Mouse (Mus musculus) kidney, adult 11 months (tissue): ENCODE measurements around the gene Srsf4.
A peak's percentile ranks its signal among the peaks of the same experiment; 100 is the strongest.

ENCODE experiments used
- DNase-seq: peaks from one replicate; pipeline ENCODE4 v3.0.0; 2022

The Srsf4 gene

DNA sequence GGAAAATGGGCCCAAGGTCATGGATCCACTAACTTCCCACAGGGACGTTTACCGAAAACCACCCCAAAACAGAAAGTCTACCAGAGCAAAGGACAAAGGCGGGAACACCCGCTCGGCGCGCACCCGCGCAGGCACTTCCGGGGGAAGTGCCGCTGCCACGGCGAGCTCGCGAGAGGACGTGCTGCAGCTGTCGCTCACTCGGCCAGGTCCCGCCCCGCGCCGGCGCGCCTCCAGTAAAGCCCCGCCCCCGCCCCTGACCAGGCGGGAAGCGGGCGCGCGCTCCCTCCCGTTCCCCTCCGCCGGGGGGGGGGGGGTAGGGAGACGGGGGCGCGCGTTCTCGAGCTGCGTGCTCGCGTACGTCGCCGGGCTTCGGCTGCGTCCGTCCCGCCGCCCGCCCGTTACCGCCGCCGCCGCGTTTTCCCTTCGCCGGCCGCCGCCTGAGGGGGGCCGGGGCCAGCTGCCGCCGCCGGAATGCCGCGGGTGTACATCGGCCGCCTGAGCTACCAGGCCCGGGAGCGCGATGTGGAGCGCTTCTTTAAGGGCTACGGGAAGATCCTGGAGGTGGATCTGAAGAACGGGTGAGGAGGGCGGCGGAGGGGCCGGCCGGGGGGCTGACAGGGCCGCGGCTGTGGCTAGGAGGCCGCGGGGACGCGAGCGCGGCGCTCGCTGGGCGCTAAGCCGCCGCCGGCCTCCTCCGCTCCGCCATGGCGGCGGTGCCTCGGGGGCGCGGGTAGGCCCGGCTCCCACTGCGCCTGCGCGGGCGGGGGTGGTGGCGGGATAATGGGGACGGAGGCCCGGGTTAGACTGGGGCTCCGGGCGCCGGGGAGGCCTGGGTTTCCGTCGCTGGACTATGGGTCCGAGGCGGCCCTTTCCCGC, at the start of gene Srsf4:
Srsf4 (plus strand) TSS at position 325 of the 876 bp plus-strand sequence.
- peak; percentile 92 for DNase-seq

DNA sequence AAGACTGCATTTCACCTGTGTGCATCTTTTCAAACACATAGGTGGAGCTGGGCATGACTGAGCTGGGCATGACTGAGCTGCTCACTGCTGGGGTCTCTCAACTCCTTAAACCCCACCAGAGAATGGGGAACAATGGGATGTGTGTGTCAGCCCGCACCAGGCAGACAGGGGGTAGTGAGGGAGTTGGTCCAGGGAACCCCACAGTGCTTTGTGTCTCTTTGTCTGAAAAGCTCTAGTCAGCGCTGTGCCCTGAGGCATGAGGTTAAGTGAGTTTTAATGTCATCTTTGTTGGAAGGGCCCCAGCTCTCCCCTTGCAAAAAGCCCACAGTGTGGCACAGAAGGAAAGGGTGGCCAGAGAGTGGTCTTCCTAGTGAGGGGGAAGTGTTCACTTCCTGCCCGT, 48.5 kb upstream of the Srsf4 start:
- no peak for DNase-seq

DNA sequence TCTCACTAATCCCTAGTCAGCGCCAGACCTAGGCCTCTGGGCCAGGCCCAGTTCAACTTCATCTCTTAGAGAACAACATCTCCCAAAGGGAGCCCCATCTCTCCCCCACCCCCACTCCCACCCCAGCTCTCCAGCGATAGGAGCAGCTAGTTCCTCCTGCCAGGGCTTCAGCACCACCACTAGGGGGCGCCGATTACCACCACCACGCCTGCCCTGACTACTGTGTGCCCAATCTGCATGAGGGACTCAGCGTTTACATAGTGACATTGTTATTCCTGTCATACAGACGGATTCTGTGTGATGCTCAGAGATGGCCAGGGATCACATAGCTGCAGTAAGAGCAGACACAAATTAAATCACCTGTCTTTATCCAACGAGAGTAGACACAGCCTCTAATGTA, 47.6 kb upstream of the Srsf4 start:
- DNase-seq, result no peak

- DNase-seq, result peak; percentile 41
These were observed 46.5 kb upstream of the Srsf4 start for GRCm38 (mm10) chr4:131826905-131827304.

DNA sequence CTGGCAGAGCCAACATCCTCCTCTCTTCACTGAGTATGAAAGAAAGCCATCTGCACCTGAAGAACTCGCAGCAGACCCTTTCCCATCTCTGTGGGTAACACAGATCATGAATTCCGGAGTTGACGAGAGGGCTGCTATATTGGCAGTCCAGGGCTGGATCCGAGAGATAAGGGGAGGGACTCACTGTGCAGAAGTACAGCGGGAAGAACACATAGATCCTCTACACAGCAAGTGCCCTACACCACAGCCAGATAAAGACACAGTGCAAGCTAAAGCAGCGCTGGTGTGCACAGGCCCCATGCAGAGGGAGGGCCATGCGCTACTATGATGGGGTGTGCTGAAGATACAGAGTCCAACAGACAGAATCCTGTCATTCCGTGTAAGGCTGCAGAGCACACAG, 44.3 kb upstream of the Srsf4 start:
- DNase-seq, result no peak

DNA sequence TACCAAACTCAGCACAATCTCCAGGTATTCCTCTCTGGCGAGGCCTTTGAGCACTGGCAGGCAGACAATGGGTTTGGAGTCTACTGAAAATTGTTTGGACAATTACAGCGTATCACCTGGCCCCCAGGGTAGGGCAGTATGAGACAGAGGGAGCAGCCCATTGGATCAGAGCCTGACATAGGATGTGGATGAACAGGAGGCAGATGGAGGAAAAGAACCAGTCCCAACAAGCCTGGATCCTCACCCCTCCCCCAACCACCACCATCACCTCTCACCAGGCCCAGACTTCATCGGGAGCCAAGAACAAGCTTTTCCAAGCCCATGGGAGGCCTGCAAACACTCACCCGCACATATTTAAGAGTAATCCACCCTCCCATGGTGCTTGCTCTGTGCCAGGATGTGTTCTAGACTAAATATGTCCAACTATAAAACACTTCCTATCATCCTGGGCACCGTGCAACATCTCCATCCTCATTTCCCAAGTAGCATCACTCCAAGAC, 41.8 kb upstream of the Srsf4 start:
- no peak for DNase-seq

- DNase-seq, result no peak
These were observed 40.5 kb upstream of the Srsf4 start for GRCm38 (mm10) chr4:131832759-131833407.

DNA sequence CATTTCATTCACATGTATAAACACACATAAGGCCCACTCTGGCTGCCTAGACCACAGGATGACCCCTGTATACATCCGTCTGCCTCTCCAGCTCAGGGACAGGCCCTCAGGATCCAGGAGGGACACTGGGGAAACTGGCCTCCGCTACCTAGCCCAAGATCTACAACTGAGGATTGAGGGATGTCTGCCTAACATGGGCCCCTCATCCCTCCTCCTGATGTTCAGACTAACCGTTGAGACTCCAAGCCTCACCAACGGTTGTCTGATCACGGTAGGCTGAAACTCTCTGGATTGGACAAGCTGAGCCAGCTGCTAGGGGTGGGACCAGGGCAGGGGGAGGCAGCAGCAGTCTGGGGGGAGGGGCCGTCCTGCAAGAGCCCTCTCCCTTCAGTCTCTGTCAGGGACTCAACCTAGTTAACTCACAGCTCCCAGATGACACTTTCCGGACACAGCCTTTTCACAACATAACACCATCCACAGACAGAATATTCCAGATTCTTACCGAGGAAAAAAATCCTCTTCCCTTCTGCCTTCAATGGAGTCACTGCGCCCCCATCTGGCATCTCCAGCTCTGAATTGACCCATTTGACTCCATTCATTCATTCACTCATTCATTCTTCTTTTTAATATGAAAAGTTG, 39.3 kb upstream of the Srsf4 start:
- peak; percentile 21 for DNase-seq

DNA sequence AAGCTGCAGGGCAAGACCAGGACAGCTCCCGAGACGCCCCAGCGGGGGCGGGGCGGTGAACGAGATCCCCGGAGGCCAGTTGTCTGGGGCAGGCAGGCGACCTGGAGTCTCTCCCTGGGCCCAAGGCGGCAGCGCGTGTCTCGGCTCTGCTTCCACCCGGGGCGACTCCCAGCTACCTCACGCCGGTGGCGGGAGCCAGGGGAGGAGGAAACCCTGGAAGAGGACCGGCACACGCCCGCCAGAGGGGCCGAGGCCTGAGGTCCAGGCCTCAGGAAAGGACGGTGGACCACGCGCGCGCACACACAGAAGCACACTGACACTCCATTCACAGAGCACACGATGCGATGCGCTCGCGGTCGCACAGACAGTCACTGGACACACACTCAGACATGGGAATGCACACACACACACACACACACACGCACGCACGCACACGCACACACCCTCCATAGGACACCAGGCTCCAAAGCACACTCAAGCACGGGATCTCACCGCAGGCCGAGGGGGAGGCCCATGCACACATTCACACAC, 37.0 kb upstream of the Srsf4 start:
- DNase-seq, result peak; percentile 44

DNA sequence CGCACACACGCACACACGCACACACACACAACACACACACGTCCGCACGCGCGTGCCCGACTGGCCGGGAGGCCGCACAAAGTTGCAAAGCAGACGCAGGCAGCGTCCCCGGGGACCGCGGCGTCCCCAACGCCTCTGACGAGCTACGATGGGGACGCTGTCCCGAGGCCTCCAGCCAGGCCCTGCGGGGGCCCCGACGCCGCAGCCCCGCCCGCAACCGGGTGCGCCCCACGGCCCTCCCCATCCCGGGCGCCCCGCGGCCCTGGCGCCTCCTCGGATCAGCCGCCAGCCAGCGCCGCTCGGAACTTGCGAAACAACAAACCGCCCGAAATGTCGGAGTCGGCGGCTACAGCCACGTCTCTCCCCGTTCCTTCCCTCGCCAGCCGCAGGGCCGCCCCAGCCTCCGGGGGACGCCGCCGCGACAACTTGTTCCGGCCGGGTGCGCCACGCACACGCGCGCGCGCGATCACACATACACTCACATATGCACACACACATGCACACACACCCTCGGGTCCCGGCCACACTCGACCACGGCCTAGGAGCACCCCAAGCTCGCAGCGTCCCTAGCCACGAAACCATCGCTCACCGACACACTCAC, 36.4 kb upstream of the Srsf4 start:
- no peak for DNase-seq

DNA sequence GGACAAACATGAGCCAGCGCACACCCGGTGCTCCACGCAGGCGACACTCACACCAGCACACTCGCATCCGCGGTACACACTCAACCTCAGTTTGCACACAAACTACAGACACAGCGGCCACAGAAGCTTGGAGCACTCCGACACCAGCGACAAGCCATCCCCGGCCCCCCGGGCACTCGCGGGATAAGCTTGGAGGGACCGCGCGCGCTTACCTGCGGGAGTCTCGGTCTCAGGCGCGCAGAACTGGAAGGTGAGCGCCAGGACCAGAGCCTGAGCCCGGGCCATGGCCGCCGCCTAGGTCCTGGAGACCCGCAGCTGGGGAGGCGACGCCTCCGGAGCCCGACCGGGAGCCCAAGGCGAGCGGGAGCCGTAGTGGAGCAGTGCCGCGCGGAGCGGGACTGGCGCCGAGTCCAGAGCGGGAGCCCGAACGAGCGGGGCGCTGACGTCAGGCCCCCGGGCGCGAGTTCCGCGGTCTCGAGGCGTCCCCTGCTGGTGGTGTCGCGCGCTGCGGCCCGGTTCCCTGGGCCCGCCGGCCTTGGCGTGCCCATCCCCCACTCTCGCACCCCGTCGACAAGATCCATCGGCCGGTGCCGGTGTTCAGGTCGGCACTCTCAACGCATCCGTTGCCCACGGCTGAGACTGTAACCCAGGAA, 35.4 kb upstream of the Srsf4 start, which contains the start of gene Ptpru:
Ptpru (minus strand) TSS at position 417 of the 653 bp plus-strand sequence.
- peak; percentile 80 for DNase-seq

DNA sequence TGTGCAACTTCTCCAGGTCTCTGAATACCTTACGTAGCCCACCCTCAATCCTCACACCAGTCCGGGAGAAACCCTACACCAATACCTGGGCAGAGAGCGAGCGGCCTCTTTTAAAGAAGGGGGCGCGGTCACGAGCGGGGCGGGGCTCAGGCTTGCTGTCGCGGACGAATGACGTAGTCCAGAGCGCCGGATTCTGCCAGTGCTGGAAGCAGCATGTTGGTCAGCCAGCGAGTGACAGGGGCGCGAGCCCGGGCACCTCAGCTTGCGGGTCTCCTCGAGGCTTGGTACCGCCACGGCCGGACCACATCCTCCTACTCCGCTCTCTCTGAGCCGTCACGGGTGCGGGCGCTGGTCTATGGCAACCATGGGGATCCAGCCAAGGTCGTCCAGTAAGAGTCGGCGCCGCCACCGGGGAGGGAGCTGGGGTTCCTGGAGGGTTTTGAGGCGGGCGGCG, 30.1 kb upstream of the Srsf4 start, which contains the start of gene Mecr:
Mecr (plus strand) TSS at position 181 of the 454 bp plus-strand sequence.
- DNase-seq, result peak; percentile 92

- DNase-seq, result no peak
These were observed 27.2 kb upstream of the Srsf4 start for GRCm38 (mm10) chr4:131845991-131846778.

DNA sequence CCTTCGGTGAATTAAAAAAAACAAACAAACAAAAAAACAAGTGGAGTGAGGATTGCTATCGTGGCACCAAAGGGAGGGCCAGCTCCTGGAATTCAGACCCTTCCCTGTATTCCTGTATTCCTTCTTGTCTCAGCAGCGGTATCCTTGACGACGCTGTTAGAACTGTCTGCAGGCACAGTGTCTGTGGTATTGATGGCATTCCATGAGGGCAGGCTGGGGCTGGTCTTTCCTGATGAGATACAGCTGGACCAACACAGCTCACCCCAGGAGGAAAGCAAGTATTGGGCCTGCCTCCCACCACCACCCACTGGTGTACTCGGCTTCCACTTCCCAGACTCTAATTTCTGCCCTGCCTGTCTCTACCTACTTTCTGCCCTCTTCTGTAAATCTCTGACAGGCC, 25.3 kb upstream of the Srsf4 start:
- no peak for DNase-seq

GRCm38 (mm10) chr4:131849986-131850638, 23.3 kb upstream of the Srsf4 start:
- no peak for DNase-seq

DNA sequence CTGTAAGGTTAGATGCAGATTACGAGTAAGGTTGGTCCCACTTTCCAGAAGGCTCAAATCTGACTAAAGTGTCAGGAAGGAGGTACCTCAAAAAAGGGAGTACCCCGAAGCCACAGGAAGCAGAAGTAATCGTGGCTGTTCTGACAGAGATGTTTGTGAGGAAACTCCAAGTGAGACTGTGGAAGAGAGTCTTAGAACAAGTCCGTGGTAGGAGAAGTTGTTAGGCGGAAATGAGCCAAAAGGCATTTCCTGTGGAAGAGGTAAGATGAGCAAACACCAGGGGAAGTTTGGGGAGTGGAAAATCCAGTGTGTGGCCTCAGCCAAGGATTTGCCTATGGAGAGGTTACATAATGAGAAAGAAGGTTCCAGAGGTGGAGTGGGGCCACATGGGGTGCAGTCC, 18.5 kb upstream of the Srsf4 start:
- no peak for DNase-seq

- DNase-seq, result peak; percentile 70
These were observed 12.7 kb upstream of the Srsf4 start for GRCm38 (mm10) chr4:131860492-131861340.

GRCm38 (mm10) chr4:131861341-131861739, 12.1 kb upstream of the Srsf4 start:
- no peak for DNase-seq

DNA sequence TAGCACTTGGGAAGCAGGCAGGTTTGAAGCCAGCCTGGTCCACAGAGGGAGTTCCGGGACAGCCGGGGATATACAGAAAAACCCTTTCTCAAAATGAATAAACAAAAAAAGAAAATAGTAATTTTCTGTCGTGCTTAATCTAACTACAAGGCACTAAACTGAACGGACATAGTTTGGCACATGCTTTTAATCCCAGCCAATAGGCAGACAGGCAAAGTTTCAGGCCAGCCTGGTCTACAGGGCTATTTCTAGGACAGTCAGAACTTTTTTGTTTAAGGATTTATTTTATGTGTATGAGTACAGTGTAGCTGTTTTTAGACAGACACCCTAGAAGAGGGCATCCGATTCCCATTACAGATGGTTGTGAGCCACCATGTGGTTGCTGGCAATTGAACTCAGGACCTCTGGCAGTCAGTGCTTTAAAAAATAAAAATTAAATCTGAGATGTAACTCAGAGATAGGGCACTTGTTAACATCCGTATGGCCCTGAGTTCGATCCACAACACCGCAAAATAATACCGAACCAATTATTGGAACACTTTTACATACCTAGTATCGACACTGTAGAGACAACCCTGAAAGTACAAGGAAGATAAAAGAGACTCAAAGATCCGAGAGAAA, 635 bp upstream of the Srsf4 start:
- no peak for DNase-seq
